In the genomic region with DNA sequence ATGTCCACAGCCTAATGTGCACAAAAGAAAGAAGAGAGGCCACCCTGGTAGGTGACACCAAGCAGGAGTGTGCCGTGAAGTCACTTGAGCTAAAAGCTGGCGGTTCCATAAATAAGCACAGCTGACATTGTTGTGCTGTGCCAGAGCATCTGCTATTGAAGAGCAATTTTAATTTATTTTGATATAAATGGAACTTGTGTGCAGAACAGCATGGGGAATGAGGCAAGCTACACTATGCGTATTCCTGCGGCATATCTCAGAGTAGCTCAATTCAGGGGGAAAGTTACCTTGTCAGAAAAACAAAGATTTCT, we compare ENCODE assay signal across 13 mouse cellular contexts.
DNase-seq lines count a peak whose midpoint lies in the region; ATAC-seq and TF ChIP-seq lines count a peak whose summit lies in the region.
"Had no signal": no experiment of that assay in that cellular context is flagged by ENCODE, and none has a peak within 500 bp of the region (broad histone marks: within the 10 kb centered on the region; RNA-seq: fewer than 3 reads in every experiment).

No protein-coding gene starts in this region.

- H3K36me3 ChIP-seq in forebrain, embryonic 15.5 days: 0 out of 2 replicates have a peak, but pooled peaks cover 3% of the 10 kb centered on the region
- peaks cover 30% of the 10 kb centered on the region for H3K36me3 ChIP-seq in limb, embryonic 10.5 days

- TF ChIP-seq CTCF in brain, embryonic 14.5 days (IDR thresholded peaks at IDR 0.05; ENCODE audit: borderline replicate concordance, extremely low read depth, insufficient read depth, insufficient read length): no peak

- TF ChIP-seq POLR2A in brain, embryonic 14.5 days (IDR thresholded peaks at IDR 0.05; ENCODE audit: borderline replicate concordance, extremely low read depth, insufficient read depth, insufficient read length, poor library complexity, severe bottlenecking): no peak

- H3K9ac ChIP-seq in forebrain, embryonic 15.5 days (replicated peaks): no peak overlapping the region
- H3K9ac ChIP-seq: liver, embryonic 14.5 days had no signal

- H3K4me2 ChIP-seq in forebrain, embryonic 15.5 days (replicated peaks): no peak overlapping the region

- peak overlapping the region; percentile 76 for H3K27ac ChIP-seq in forebrain, embryonic 15.5 days (replicated peaks)
- peak overlapping the region; percentile 34; the same call in 1 of the 2 replicates for H3K27ac ChIP-seq in limb, embryonic 10.5 days
- H3K27ac ChIP-seq: liver, embryonic 14.5 days had no signal

- ATAC-seq in forebrain, embryonic 15.5 days (replicated peaks): peak; percentile 73
- ATAC-seq: CD4-positive, CD25-positive, alpha-beta regulatory T cell, adult 4 months had no signal

- peaks cover 28% of the 10 kb centered on the region for H3K4me1 ChIP-seq in forebrain, embryonic 15.5 days
- peaks cover 14% of the 10 kb centered on the region; the same call in 1 of the 2 replicates for H3K4me1 ChIP-seq in limb, embryonic 10.5 days

- no peaks in the 10 kb centered on the region for H3K27me3 ChIP-seq in forebrain, embryonic 15.5 days
- H3K27me3 ChIP-seq in limb, embryonic 10.5 days (ENCODE audit: low read depth, poor library complexity, severe bottlenecking): no peaks in the 10 kb centered on the region

- 32% methylated on average over 4 of the region's 4 CpGs for WGBS in forebrain, embryonic 15.5 days
- 95% methylated on average over 4 of the region's 4 CpGs for WGBS in limb, embryonic 10.5 days

- DNase-seq in layer of hippocampus, adult 11-12 months (ENCODE audit: low spot score): peak; percentile 56
- no peak for DNase-seq in layer of hippocampus, postnatal 25 days (ENCODE audit: extremely low spot score in 1 of 2, low spot score in 1 of 2)
- peak; percentile 82 for DNase-seq in brain, embryonic 14.5 days (ENCODE audit: low read depth)
- no peak for DNase-seq in limb, embryonic 10.5 days (ENCODE audit: low spot score)
- no peak for DNase-seq in thymus, postnatal 14 days
- no peak for DNase-seq in kidney, postnatal 25 days
- DNase-seq: adrenal gland, adult 2 months; cerebellum, adult 9-10 months; kidney, adult 8-10 months; lung, postnatal 10 days had no signal

- H3K9me3 ChIP-seq in forebrain, embryonic 15.5 days: no peaks in the 10 kb centered on the region
- H3K9me3 ChIP-seq in limb, embryonic 10.5 days (replicated peaks): no peaks in the 10 kb centered on the region

- no peak overlapping the region for H3K4me3 ChIP-seq in forebrain, embryonic 15.5 days
- H3K4me3 ChIP-seq in limb, embryonic 10.5 days: no peak overlapping the region

Comparison
In these comparisons a context has a peak if more than half of its experiments do, and no peak if none do; other contexts are left out.
1. DNase-seq: peak in layer of hippocampus, adult 11-12 months (single experiment) and brain, embryonic 14.5 days (single experiment); none in layer of hippocampus, postnatal 25 days (0 of 2), limb, embryonic 10.5 days (single experiment), thymus, postnatal 14 days (single experiment) and kidney, postnatal 25 days (0 of 2).